Mouse (Mus musculus): ENCODE measurements around the gene Gps2.

DNA sequence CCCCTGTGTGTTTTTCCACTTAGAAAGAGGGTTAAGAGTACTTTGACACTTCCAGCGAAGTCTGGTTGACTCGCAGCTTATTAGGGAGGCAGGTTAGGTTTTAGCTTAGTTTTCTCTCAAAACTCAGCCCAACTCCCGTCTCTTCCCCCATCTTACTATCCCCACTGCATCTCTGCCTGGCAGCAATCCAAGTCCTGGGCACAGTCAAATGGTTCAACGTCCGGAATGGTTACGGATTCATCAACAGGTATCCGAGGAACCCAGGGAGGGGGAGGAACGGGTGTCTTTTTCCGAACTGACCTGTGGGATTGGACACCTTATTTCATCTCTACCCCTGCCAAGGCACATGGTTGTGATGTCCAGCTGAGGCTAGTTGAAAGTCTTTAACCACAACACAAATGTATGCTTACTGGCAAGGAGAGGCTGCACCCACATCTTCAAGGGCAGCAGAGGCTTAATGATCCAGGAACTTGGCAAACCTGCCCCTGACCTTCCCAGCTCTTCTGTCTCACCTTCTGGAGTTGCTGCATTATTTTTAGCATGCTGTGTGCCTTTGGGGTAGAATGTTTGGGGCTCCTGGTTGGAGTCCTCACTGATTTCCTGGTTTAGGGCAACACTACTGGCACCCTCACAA is 23.1 kb downstream of the Gps2 start:
- TF ChIP-seq CHD2 (IDR thresholded peaks at IDR 0.05; ENCODE audit: low read length) (no peak), MAX (IDR thresholded peaks at IDR 0.05; ENCODE audit: low read length) (no peak), CTCF (conservative IDR thresholded peaks at IDR 0.05 in 1 of 2, IDR thresholded peaks at IDR 0.05 in 1 of 2; ENCODE audit: low read depth in 2 of 2, low read length in 2 of 2) (no peak), MYC (IDR thresholded peaks at IDR 0.05; ENCODE audit: low read depth, low read length) (no peak)
